Mouse (Mus musculus): ENCODE measurements around the gene Defa33. TPM values are rescaled to one million over a fixed set of nuclear protein-coding genes. Genes with fewer than 3 reads are reported as not detected.
"Not testable (repeated sequence)": the region's sequence is repeated elsewhere in the genome, so short reads cannot be mapped to it uniquely, and the experiment has no call there.

The Defa33 gene
- total RNA-seq (2021), result not detected
- long read RNA-seq, experiment 1, result 0 reads
- long read RNA-seq, experiment 2, result 0 reads

DNA sequence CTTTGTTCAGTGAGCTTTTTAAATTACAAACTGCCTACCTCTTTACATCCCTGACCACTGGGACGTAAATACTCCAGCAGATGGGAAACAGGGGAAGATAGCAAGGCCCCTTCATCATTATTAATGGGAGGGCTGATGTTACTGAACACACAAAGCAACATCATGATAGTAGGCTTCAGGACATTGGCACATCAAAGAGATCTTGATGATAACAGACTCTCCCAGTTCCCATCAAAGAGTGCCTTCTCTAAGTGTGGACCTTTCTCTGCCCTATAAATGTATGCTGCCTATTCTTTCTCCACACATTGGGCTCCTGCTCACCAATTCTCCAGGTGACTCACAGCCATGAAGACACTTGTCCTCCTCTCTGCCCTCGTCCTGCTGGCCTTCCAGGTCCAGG, at the start of gene Defa33:
Gene Defa33 (plus strand): TSS at position 301 of the 400 bp plus-strand sequence.
- DNase-seq, result not testable (repeated sequence)

DNA sequence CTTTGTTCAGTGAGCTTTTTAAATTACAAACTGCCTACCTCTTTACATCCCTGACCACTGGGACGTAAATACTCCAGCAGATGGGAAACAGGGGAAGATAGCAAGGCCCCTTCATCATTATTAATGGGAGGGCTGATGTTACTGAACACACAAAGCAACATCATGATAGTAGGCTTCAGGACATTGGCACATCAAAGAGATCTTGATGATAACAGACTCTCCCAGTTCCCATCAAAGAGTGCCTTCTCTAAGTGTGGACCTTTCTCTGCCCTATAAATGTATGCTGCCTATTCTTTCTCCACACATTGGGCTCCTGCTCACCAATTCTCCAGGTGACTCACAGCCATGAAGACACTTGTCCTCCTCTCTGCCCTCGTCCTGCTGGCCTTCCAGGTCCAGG, 13.4 kb upstream of the Defa33 start, which contains the start of gene Defa2:
Gene Defa2 (plus strand): TSS at position 301 of the 400 bp plus-strand sequence.
- not testable (repeated sequence) for DNase-seq

DNA sequence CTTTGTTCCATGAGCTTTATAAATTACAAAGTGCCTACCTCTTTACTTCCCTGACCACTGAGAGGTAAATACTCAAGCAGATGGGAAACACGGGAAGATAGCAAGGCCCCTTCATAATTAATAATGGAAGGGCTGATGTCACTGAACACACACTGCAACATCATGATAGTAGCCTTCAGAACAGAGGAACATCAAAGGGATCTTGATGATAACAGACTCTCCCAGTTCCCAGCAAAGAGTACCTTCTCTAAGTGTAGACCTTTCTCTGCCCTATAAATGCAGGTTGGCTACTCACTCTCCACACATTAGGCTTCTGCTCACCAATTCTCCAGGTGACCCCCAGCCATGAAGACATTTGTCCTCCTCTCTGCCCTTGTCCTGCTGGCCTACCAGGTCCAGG, 35.5 kb downstream of the Defa33 start, which contains the start of gene Defa36:
Gene Defa36 (plus strand): TSS at position 301 of the 400 bp plus-strand sequence.
- DNase-seq, result not testable (repeated sequence)

Other genes with a start within 250 kb of the Defa33 start
- gene Defa22, start 229.5 kb upstream of the Defa33 start, total RNA-seq (2021), result not detected
- gene Defa31, start 200.2 kb upstream of the Defa33 start, total RNA-seq (2021), result not detected
- gene Gm15293, start 190.2 kb upstream of the Defa33 start, total RNA-seq (2021), result not detected
- not detected for gene Gm15292, start 142.1 kb upstream of the Defa33 start, total RNA-seq (2021)
- gene Defa27, start 76.3 kb upstream of the Defa33 start, total RNA-seq (2021), result not detected
- not detected for gene Defa29, start 64.8 kb upstream of the Defa33 start, total RNA-seq (2021)
- gene Defa2, start 13.3 kb upstream of the Defa33 start, total RNA-seq (2021), result not detected
- not detected for gene Defa36, start 35.6 kb downstream of the Defa33 start, total RNA-seq (2021)
- not detected for gene Gm7849, start 64.7 kb downstream of the Defa33 start, total RNA-seq (2021)
- gene Defa20, start 117.4 kb downstream of the Defa33 start, total RNA-seq (2021), result not detected
- not detected for gene Defa32, start 137.2 kb downstream of the Defa33 start, total RNA-seq (2021)
- gene Defa37, start 173.6 kb downstream of the Defa33 start, total RNA-seq (2021), result not detected
- gene Defa28, start 191.2 kb downstream of the Defa33 start, total RNA-seq (2021), result not detected
- gene Gm7861, start 202.7 kb downstream of the Defa33 start, total RNA-seq (2021), result not detected
- not detected for gene Defa26, start 226.4 kb downstream of the Defa33 start, total RNA-seq (2021)

All from adrenal gland, postnatal 36 days (tissue).